Mouse (Mus musculus): Measurements from ENCODE around the gene Cacng6. TPM values are rescaled to one million over a fixed set of nuclear protein-coding genes. Genes with fewer than 3 reads are reported as not detected.
A peak's percentile ranks its signal among the peaks of the same experiment; 100 is the strongest.

Cacng6 gene
- total and polyA plus RNA-seq, 2 experiments from 2014 or later, result 0.28 TPM; not detected in 1

DNA sequence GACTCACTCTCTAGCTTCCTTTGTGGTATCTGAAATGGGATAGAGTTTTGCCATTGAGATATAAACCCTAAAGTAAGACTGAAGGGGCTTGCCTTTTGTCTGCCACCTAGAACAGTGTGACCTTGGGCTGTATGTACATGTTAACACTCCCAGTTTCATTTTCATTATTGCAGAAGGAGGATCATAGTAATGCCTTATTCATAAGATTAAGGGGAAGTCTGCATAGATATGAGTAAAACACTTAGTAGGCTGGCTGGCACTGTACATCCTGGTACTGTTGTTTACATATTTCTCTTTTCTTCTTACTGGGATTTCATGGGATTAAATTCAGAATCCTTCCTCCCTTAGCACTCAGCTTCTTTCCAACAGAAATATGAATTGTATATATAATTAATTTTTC is 24.1 kb upstream of the Cacng6 start:
- no peaks in the 10 kb centered on the region for H3K27me3 ChIP-seq (ENCODE audit: insufficient read depth, low read length)
- DNase-seq (ENCODE audit: low spot score) (no peak), ATAC-seq (no peak)
- no peak overlapping the region for H3K4me2 ChIP-seq (ENCODE audit: low read depth, low read length)
- H3K9ac ChIP-seq (replicated peaks; ENCODE audit: low read length), result no peak overlapping the region
- H3K36me3 ChIP-seq (ENCODE audit: insufficient read depth, low read length), result 0 out of 2 replicates have a peak, but pooled peaks cover 3% of the 10 kb centered on the region
- no peak overlapping the region for H3K4me3 ChIP-seq (ENCODE audit: low read length)
- peaks cover 4% of the 10 kb centered on the region; the same call in 1 of the 2 replicates for H3K4me1 ChIP-seq (ENCODE audit: insufficient read depth, low read length)
- H3K9me3 ChIP-seq (ENCODE audit: low read length), result no peaks in the 10 kb centered on the region
- no peak for TF ChIP-seq CTCF (IDR thresholded peaks at IDR 0.05; ENCODE audit: low read depth)
- no peak overlapping the region for H3K27ac ChIP-seq

DNA sequence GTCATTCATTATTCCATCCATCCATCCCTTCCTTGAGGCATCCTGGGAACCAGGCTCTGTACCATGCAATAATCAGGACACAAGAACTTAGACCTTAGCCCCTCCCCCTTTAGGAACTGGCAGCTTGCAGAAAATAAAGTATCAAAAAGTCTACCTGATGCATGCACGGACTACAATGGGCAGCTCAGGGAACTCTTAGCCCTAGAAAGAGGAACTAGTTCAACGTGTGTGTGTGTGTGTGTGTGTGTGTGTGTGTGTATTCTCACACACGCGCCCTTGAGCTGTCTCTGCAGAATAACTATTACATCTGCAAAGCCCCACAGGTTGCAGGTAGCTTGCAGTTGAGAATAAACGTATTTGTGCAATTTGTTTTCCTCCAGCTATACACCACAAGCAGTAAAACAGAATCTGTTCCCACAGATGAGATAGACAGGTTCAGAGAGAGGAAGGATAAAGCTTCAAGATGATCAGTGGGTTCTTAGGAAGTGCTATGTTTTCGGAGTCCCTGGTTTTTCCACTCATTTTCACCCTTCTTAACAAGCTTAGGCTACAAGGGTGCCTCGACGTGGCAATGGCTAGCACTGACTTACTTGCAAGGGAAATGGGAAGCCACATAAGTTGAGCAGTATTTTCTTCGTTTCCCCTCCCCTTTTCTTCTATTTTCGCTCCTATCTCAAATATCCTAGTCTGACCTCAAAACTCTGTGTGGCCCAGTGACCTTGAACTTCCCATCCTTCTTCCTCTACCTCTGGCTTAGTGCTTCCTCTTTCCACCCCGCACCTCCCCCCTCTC is 14.1 kb upstream of the Cacng6 start:
- H3K4me3 ChIP-seq (ENCODE audit: low read length), result no peak overlapping the region
- TF ChIP-seq CTCF (IDR thresholded peaks at IDR 0.05; ENCODE audit: low read depth), result no peak
- H3K9ac ChIP-seq (replicated peaks; ENCODE audit: low read length), result no peak overlapping the region
- DNase-seq (ENCODE audit: low spot score) (no peak), ATAC-seq (no peak)
- H3K4me1 ChIP-seq (ENCODE audit: insufficient read depth, low read length), result no peaks in the 10 kb centered on the region
- H3K27ac ChIP-seq, result no peak overlapping the region
- no peaks in the 10 kb centered on the region for H3K36me3 ChIP-seq (ENCODE audit: insufficient read depth, low read length)
- no peaks in the 10 kb centered on the region for H3K9me3 ChIP-seq (ENCODE audit: low read length)
- H3K4me2 ChIP-seq (ENCODE audit: low read depth, low read length), result no peak overlapping the region
- WGBS, result 70% methylated on average over 11 of the region's 11 CpGs
- 0 out of 2 replicates have a peak, but pooled peaks cover 15% of the 10 kb centered on the region for H3K27me3 ChIP-seq (ENCODE audit: insufficient read depth, low read length)

DNA sequence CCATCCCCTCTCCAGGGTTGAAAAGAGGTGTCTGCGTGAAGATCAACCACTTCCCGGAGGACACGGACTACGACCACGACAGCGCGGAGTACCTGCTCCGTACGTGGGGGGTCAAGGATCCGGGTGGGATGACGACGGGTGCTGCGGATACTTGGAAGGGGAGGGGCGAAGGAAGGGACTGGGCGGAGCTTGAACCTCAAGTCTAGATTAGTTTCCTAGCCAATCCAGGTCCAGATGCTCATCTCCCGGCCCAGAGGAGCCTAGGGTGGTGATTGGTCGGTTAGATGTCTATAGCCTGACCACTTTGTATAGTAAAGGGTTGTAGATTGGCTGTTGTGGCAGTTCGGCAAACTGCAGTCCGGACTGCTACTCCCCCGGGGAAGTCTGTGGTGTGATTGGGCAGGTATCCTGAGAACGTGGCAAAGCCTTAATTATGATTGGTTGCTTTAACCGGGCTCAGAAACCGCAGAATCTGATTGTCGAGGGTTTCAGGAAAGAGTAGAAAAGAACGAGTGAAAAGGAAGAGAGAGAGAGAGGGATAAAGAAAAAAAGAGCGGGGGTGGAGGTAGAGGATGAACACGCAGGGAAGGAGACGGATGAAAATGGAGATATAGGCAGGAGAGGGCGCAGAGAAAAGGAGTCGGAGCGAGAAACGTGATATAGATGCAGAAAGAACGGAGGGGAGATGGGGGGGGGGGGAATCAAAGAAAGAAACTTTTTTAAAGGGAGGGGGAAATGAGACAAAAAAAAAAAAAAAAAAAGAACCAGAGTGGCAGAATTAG is 12.6 kb upstream of the Cacng6 start:
- Histone ChIP-seq H3K9me3 (ENCODE audit: low read length) (no peaks in the 10 kb centered on the region), H3K27ac (no peak overlapping the region), H3K4me1 (ENCODE audit: insufficient read depth, low read length) (no peaks in the 10 kb centered on the region), H3K9ac (replicated peaks; ENCODE audit: low read length) (peak overlapping the region; percentile 43; the same call in 1 of the 2 replicates), H3K4me2 (ENCODE audit: low read depth, low read length) (peak overlapping the region; percentile 88), H3K4me3 (ENCODE audit: low read length) (peak overlapping the region; percentile 45), H3K36me3 (ENCODE audit: insufficient read depth, low read length) (no peaks in the 10 kb centered on the region), H3K27me3 (ENCODE audit: insufficient read depth, low read length) (0 out of 2 replicates have a peak, but pooled peaks cover 15% of the 10 kb centered on the region)
- TF ChIP-seq CTCF (IDR thresholded peaks at IDR 0.05; ENCODE audit: low read depth), result no peak; the same call in 1 of the 2 replicates
- 1% methylated on average over 33 of the region's 33 CpGs for WGBS
- peak; percentile 94 for ATAC-seq
- DNase-seq (ENCODE audit: low spot score), result peak; percentile 88

DNA sequence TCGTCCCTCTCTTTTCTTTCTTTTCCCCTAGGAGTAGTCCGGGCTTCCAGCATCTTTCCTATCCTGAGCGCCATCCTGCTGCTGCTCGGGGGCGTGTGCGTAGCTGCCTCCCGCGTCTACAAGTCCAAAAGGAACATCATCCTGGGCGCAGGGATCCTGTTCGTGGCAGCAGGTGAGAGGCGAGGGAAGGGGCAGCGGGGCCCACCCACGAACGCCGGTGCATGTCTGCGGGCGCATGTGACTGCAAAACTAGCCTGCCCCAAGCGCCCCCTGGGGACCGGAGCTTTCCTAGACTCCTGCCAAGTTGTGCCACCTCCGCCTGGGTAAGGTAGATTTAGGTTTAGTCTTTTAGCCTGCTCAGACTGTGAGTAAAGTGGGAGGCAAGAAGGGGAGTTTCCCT is 12.0 kb upstream of the Cacng6 start:
- peak overlapping the region; percentile 88 for H3K4me2 ChIP-seq (ENCODE audit: low read depth, low read length)
- H3K9me3 ChIP-seq (ENCODE audit: low read length), result no peaks in the 10 kb centered on the region
- no peaks in the 10 kb centered on the region for H3K36me3 ChIP-seq (ENCODE audit: insufficient read depth, low read length)
- peak overlapping the region; percentile 45 for H3K4me3 ChIP-seq (ENCODE audit: low read length)
- DNase-seq (ENCODE audit: low spot score), result peak; percentile 58
- WGBS, result 3% methylated on average over 20 of the region's 20 CpGs
- no peak overlapping the region for H3K27ac ChIP-seq
- 0 out of 2 replicates have a peak, but pooled peaks cover 15% of the 10 kb centered on the region for H3K27me3 ChIP-seq (ENCODE audit: insufficient read depth, low read length)
- no peaks in the 10 kb centered on the region for H3K4me1 ChIP-seq (ENCODE audit: insufficient read depth, low read length)
- ATAC-seq, result no peak
- TF ChIP-seq CTCF (IDR thresholded peaks at IDR 0.05; ENCODE audit: low read depth), result peak; percentile 50
- H3K9ac ChIP-seq (replicated peaks; ENCODE audit: low read length), result peak overlapping the region; percentile 43; the same call in 1 of the 2 replicates

DNA sequence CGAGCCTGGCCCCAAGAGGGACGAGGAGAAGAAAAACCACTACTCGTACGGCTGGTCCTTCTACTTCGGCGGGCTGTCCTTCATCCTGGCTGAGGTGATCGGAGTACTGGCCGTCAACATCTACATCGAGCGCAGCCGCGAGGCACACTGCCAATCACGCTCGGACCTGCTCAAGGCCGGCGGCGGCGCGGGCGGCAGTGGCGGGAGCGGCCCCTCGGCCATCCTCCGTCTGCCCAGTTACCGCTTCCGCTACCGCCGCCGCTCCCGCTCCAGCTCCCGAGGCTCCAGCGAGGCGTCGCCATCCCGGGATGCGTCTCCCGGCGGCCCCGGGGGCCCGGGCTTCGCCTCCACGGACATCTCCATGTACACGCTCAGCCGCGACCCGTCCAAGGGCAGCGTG is 9.1 kb upstream of the Cacng6 start:
- under 1% methylated on average over 41 of the region's 47 CpGs for WGBS
- H3K4me2 ChIP-seq (ENCODE audit: low read depth, low read length), result peak overlapping the region; percentile 80
- no peaks in the 10 kb centered on the region for H3K36me3 ChIP-seq (ENCODE audit: insufficient read depth, low read length)
- DNase-seq (ENCODE audit: low spot score), result peak; percentile 65
- peak overlapping the region; percentile 61 for H3K9ac ChIP-seq (replicated peaks; ENCODE audit: low read length)
- no peak for TF ChIP-seq CTCF (IDR thresholded peaks at IDR 0.05; ENCODE audit: low read depth)
- 0 out of 2 replicates have a peak, but pooled peaks cover 15% of the 10 kb centered on the region for H3K27me3 ChIP-seq (ENCODE audit: insufficient read depth, low read length)
- peak overlapping the region; percentile 15; the same call in 1 of the 2 replicates for H3K27ac ChIP-seq
- ATAC-seq, result peak; percentile 14; the same call in 1 of the 2 replicates
- H3K4me1 ChIP-seq (ENCODE audit: insufficient read depth, low read length), result no peaks in the 10 kb centered on the region
- no peaks in the 10 kb centered on the region for H3K9me3 ChIP-seq (ENCODE audit: low read length)
- peak overlapping the region; percentile 51 for H3K4me3 ChIP-seq (ENCODE audit: low read length)

DNA sequence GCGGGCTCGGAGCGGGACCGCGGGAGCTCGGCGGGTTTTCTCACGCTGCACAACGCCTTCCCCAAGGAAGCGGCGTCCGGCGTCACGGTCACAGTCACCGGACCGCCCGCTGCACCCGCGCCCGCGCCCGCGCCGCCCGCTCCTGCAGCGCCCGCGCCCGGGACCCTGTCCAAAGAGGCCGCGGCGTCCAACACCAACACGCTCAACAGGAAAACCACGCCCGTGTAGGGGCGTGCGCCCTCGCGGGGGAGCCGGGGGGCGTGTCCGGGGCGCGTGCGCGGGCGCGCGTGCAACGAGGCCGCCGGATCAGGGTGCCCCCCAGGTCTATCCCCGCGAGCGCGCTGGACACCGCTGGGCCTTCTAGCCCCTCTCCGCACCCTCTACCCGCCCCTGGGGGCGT is 8.6 kb upstream of the Cacng6 start:
- H3K27me3 ChIP-seq (ENCODE audit: insufficient read depth, low read length), result 0 out of 2 replicates have a peak, but pooled peaks cover 15% of the 10 kb centered on the region
- H3K4me3 ChIP-seq (ENCODE audit: low read length), result peak overlapping the region; percentile 51
- no peak for TF ChIP-seq CTCF (IDR thresholded peaks at IDR 0.05; ENCODE audit: low read depth)
- H3K9me3 ChIP-seq (ENCODE audit: low read length), result no peaks in the 10 kb centered on the region
- no peak overlapping the region for H3K27ac ChIP-seq
- peak overlapping the region; percentile 80 for H3K4me2 ChIP-seq (ENCODE audit: low read depth, low read length)
- ATAC-seq, result peak; percentile 24; the same call in 1 of the 2 replicates
- WGBS, result under 1% methylated on average over 41 of the region's 60 CpGs
- peak overlapping the region; percentile 61 for H3K9ac ChIP-seq (replicated peaks; ENCODE audit: low read length)
- peak; percentile 58 for DNase-seq (ENCODE audit: low spot score)
- H3K36me3 ChIP-seq (ENCODE audit: insufficient read depth, low read length), result no peaks in the 10 kb centered on the region
- no peaks in the 10 kb centered on the region for H3K4me1 ChIP-seq (ENCODE audit: insufficient read depth, low read length)

Data from hindbrain, postnatal 0 days (tissue).